Mouse (Mus musculus) CH12F3 (cell line): Measurements from ENCODE around the gene Wbp2nl.

Experiments used
- in situ Hi-C: fragments of 300-500 bp; cut with MboI; formaldehyde crosslinking; loops from 2 replicates; pipeline ENCODE4 v1.14.3; 2020; ENCODE audit warnings: low sequenced_read_pairs

The Wbp2nl gene

GRCm38 (mm10) chr15:82307107-82307506 is 8.4 kb downstream of the Wbp2nl start:
- in situ Hi-C loops: no loop called here

- in situ Hi-C loops: no loop called here
Observed at GRCm38 (mm10) chr15:82308416-82308815, 9.7 kb downstream of the Wbp2nl start.

GRCm38 (mm10) chr15:82317839-82318238 is 19.1 kb downstream of the Wbp2nl start:
- in situ Hi-C loops: no loop called here

GRCm38 (mm10) chr15:82319613-82320012 is 20.9 kb downstream of the Wbp2nl start:
- in situ Hi-C loops: no loop called here

GRCm38 (mm10) chr15:82322195-82322594 is 23.4 kb downstream of the Wbp2nl start:
- in situ Hi-C loops: no loop called here

GRCm38 (mm10) chr15:82325382-82325781 is 26.6 kb downstream of the Wbp2nl start:
- in situ Hi-C loops: no loop called here

GRCm38 (mm10) chr15:82335194-82335593 is 36.4 kb downstream of the Wbp2nl start:
- in situ Hi-C loops: no loop called here

- in situ Hi-C loops: no loop called here
Observed at GRCm38 (mm10) chr15:82336629-82337028, 37.9 kb downstream of the Wbp2nl start.

- in situ Hi-C loops: no loop called here
Observed at GRCm38 (mm10) chr15:82337875-82338274, 39.1 kb downstream of the Wbp2nl start.

GRCm38 (mm10) chr15:82338593-82339112 is 39.9 kb downstream of the Wbp2nl start, which contains the start of the genes Naga, Pheta2 and Smdt1:
Gene Naga (minus strand): TSS chr15:82338925.
Gene Pheta2 (plus strand): TSS chr15:82338942.
Gene Smdt1 (plus strand): TSS chr15:82338959.
- in situ Hi-C loops: no loop called here

- in situ Hi-C loops: no loop called here
Observed at GRCm38 (mm10) chr15:82339150-82339549, 40.4 kb downstream of the Wbp2nl start.

- in situ Hi-C loops: no loop called here
Observed at GRCm38 (mm10) chr15:82339634-82340254, 41.0 kb downstream of the Wbp2nl start.

GRCm38 (mm10) chr15:82340414-82341035 is 41.8 kb downstream of the Wbp2nl start:
- in situ Hi-C loops: no loop called here

- in situ Hi-C loops: no loop called here
Observed at GRCm38 (mm10) chr15:82341036-82341501, 42.3 kb downstream of the Wbp2nl start.

- in situ Hi-C loops: no loop called here
Observed at GRCm38 (mm10) chr15:82341675-82342542, 43.2 kb downstream of the Wbp2nl start.

GRCm38 (mm10) chr15:82342543-82342935 is 43.8 kb downstream of the Wbp2nl start:
- in situ Hi-C loops: no loop called here

- in situ Hi-C loops: no loop called here
Observed at GRCm38 (mm10) chr15:82343368-82344287, 44.9 kb downstream of the Wbp2nl start.

GRCm38 (mm10) chr15:82344971-82345370 is 46.2 kb downstream of the Wbp2nl start:
- in situ Hi-C loops: no loop called here

GRCm38 (mm10) chr15:82345820-82346470 is 47.2 kb downstream of the Wbp2nl start:
- in situ Hi-C loops: no loop called here
